Mouse (Mus musculus) kidney, adult 2 months (tissue): ENCODE measurements around the gene Rhoc.

ENCODE experiments used
- CTCF ChIP-seq: fragments of 200-500 bp; conservative IDR thresholded peaks from 2 replicates; pipeline ENCODE4 v1.5.1; 2011; ENCODE audit warnings: low read depth, mild to moderate bottlenecking, control low read depth, low read length, moderate library complexity, mixed read lengths; ENCODE audit not compliant: insufficient read depth, insufficient read length
- POLR2A ChIP-seq: fragments of 200-500 bp; IDR thresholded peaks from one replicate; pipeline ENCODE4 v1.6.1; 2011; ENCODE audit warnings: low read depth, low read length, control low read depth

GRCm38 (mm10) chr3:104779949-104780348 lies 8.2 kb upstream of the Rhoc start:
- TF ChIP-seq CTCF (peak; percentile 84), POLR2A (no peak)
